Mouse (Mus musculus) neural tube, embryonic 11.5 days (tissue): Measurements from ENCODE around the gene Emd. TPM values are rescaled to one million over a fixed set of nuclear protein-coding genes. Genes with fewer than 3 reads are reported as not detected.

Experiments
- ATAC-seq: fragments of 200-750 bp; cut with Nextera tagmentation; 2 replicates; pipeline ENCODE4 v1.8.0; 2017; ENCODE audit warnings: moderate number of reproducible peaks, mild to moderate bottlenecking, moderate TSS enrichment, moderate library complexity; ENCODE audit not compliant: insufficient read depth, low FRiP score, low TSS enrichment
- DNase-seq: peaks from one replicate; pipeline ENCODE4 v3.0.0-alpha.2; 2015; ENCODE audit warnings: low spot score
- H3K27ac ChIP-seq: fragments of 300-500 bp; sonication (generic); 2 replicates; pipeline ENCODE4 v1.5.1; 2014; ENCODE audit warnings: low read depth, mild to moderate bottlenecking, low read length
- H3K27me3 ChIP-seq: fragments of 300-500 bp; sonication (generic); 2 replicates; pipeline ENCODE4 v1.6.1; 2014; ENCODE audit warnings: mild to moderate bottlenecking, low read length, mixed read lengths; ENCODE audit not compliant: control insufficient read depth, insufficient read depth
- H3K36me3 ChIP-seq: fragments of 300-500 bp; sonication (generic); 2 replicates; pipeline ENCODE4 v1.6.1; 2014; ENCODE audit warnings: mild to moderate bottlenecking, low read length, moderate library complexity, mixed read lengths; ENCODE audit not compliant: control insufficient read depth, insufficient read depth
- H3K4me1 ChIP-seq: fragments of 300-500 bp; sonication (generic); 2 replicates; pipeline ENCODE4 v1.6.1; 2014; ENCODE audit warnings: low read length, mixed read lengths; ENCODE audit not compliant: control insufficient read depth, insufficient read depth
- H3K4me2 ChIP-seq: fragments of 300-500 bp; sonication (generic); 2 replicates; pipeline ENCODE4 v1.6.1; 2014; ENCODE audit warnings: low read depth, mild to moderate bottlenecking, moderate library complexity
- H3K4me3 ChIP-seq: fragments of 300-500 bp; sonication (generic); 2 replicates; pipeline ENCODE4 v1.5.1; 2014; ENCODE audit warnings: low read depth, low read length
- H3K9ac ChIP-seq: fragments of 300-500 bp; sonication (generic); 2 replicates; pipeline ENCODE4 v1.6.1; 2014; ENCODE audit warnings: mild to moderate bottlenecking, low read length
- H3K9me3 ChIP-seq: fragments of 300-500 bp; sonication (generic); 2 replicates; pipeline ENCODE4 v1.6.1; 2016; ENCODE audit warnings: low read length; ENCODE audit not compliant: control insufficient read depth
- WGBS: fragments of 180-500 bp; shearing (Covaris S2); extraction: QIAGEN DNeasy Blood & Tissue Kit; methylation state at CpG from one replicate; pipeline ENCODE4 v1.1.7; 2014; 5-methylcytosine and 5-hydroxymethylcytosine counted together
- polyA plus RNA-seq: library from polyadenylated mRNA; unstranded; fragments of >200 nt; fragmentation: Nextera tagmentation; extraction: Ambion mirVana; gene quantifications from 2 replicates; pipeline ENCODE4 v1.2.1, GENCODE M21; 2014

The Emd gene
- polyA plus RNA-seq, 1 experiment from 2014 or later = 24.0 TPM

DNA sequence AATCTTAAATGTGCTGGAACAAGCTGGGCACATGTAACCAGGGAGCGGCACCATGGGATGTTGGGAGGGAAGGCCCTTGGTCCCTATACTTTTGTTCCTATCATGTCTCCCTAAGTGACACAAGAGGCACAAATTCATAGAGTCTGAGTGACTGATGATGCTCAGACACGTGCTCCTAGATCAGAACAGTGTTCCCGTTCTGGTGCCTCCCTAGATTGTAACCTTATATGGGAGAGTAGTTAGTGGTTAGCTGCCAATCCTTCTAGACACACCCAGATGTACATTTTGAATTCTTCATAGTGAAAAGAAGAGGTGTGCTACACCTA is 15.2 kb downstream of the Emd start:
- Histone ChIP-seq H3K27me3 (no peaks in the 10 kb centered on the region), H3K27ac (peak overlapping the region; percentile 89), H3K4me3 (peak overlapping the region; percentile 37), H3K9ac (peak overlapping the region; percentile 55), H3K4me2 (peak overlapping the region; percentile 48), H3K36me3 (no peaks in the 10 kb centered on the region), H3K4me1 (no peaks in the 10 kb centered on the region), H3K9me3 (no peaks in the 10 kb centered on the region)
- no peak for ATAC-seq
- DNase-seq = no peak
- 19% methylated on average over 3 of the region's 3 CpGs for WGBS

- Histone ChIP-seq H3K4me1 (no peaks in the 10 kb centered on the region), H3K4me3 (peak within 1 kb of the TSS; percentile 55), H3K27me3 (no peaks in the 10 kb centered on the region), H3K4me2 (peak within 1 kb of the TSS; percentile 48), H3K36me3 (no peaks in the 10 kb centered on the region), H3K27ac (peak within 1 kb of the TSS; percentile 89), H3K9me3 (no peaks in the 10 kb centered on the region), H3K9ac (peak within 1 kb of the TSS; percentile 79)
- ATAC-seq (peak; percentile 93), DNase-seq (peak; percentile 90)
- WGBS = 16% methylated on average over 42 of the region's 42 CpGs
Observed at GRCm38 (mm10) chrX:74270062-74270901, 15.8 kb downstream of the Emd start, which contains the start of gene Rpl10. Gene Rpl10 (plus strand): TSS chrX:74270812.

GRCm38 (mm10) chrX:74270902-74271551 is 16.5 kb downstream of the Emd start:
- H3K4me3 ChIP-seq = peak overlapping the region; percentile 55
- no peaks in the 10 kb centered on the region for H3K4me1 ChIP-seq
- ATAC-seq (no peak), DNase-seq (peak; percentile 35)
- H3K27me3 ChIP-seq = no peaks in the 10 kb centered on the region
- peak overlapping the region; percentile 39 for H3K4me2 ChIP-seq
- no peaks in the 10 kb centered on the region for H3K9me3 ChIP-seq
- H3K9ac ChIP-seq = peak overlapping the region; percentile 79
- 0 out of 2 replicates have a peak overlapping the region, but pooled peaks have one; percentile 14 for H3K27ac ChIP-seq
- H3K36me3 ChIP-seq = no peaks in the 10 kb centered on the region
- WGBS = 18% methylated on average over 27 of the region's 27 CpGs

DNA sequence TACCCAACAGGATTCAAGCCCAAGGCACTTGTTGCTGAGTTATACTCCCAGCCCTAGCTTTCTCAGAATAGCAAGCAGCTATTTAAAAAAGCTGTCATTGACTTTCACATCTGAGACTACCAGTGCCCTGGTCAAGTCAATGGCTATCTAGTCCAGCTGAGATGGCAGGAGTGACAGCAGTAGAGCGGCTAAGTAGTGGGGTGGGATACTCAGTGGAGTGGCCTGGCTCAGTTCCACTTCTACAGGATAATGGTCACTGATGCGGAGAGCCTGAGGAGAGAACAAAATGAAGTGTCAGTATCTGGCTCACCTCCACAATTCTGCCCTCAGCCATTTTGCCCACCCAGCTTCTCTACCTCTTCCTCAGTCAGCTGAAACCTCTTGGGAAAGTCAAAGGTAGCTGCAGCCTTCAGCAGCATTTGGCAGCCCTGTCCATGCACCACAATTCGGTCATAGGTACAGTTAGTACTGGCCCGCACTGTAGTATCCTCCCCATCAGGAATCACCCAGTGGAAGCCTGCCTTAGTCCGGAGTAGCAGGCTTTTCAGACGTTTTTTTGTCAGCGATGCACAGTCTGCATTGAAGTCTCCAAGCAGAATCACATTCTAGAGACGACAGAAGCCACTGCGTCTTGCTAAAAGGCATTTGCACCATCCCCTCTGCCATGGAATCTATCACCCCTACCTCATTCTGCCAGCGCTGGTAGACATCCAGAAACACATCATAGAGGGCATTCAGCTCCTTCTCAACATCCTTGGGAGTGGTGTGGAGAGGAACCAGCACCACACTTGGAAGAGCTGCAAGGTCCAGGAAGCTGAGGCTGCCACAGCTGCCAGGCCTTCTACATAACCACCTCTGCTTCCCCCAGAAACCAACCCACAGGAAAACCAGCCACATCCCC is 19.2 kb downstream of the Emd start:
- Histone ChIP-seq H3K27ac (no peak overlapping the region), H3K4me1 (no peaks in the 10 kb centered on the region), H3K4me2 (no peak overlapping the region), H3K4me3 (no peak overlapping the region), H3K9ac (no peak overlapping the region), H3K36me3 (no peaks in the 10 kb centered on the region), H3K27me3 (no peaks in the 10 kb centered on the region), H3K9me3 (no peaks in the 10 kb centered on the region)
- ATAC-seq (no peak), DNase-seq (no peak)
- 30% methylated on average over 10 of the region's 10 CpGs for WGBS

DNA sequence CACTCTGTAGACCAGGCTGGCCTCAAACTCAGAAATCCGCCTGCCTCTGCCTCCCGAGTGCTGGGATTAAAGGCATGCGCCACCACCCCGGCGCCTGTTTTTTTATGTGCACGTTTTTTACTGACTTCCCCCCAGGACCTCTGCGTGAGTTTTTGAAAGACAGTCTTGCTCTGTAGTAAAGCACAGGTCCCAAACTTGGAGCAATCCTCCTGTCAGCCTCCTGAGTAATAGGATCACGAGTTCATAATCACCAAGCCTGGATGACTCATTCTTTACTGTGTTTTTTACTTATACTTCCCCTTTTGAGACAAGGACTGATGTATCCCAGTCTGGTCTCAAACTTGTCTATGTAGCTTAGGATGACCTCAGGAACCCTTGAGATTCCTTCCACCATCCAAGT is 23.4 kb downstream of the Emd start:
- Histone ChIP-seq H3K4me1 (no peaks in the 10 kb centered on the region), H3K36me3 (no peaks in the 10 kb centered on the region), H3K9ac (no peak overlapping the region), H3K4me3 (no peak overlapping the region), H3K4me2 (no peak overlapping the region), H3K27ac (no peak overlapping the region), H3K9me3 (no peaks in the 10 kb centered on the region), H3K27me3 (no peaks in the 10 kb centered on the region)
- ATAC-seq (no peak), DNase-seq (no peak)
- 76% methylated on average over 7 of the region's 8 CpGs for WGBS

- peak overlapping the region; percentile 57 for H3K4me3 ChIP-seq
- H3K9ac ChIP-seq = peak overlapping the region; percentile 49
- no peak for DNase-seq
- no peak for ATAC-seq
- H3K27me3 ChIP-seq = no peaks in the 10 kb centered on the region
- 10% methylated on average over 13 of the region's 14 CpGs for WGBS
- no peaks in the 10 kb centered on the region; the same call in 1 of the 2 replicates for H3K4me1 ChIP-seq
- no peaks in the 10 kb centered on the region for H3K9me3 ChIP-seq
- H3K4me2 ChIP-seq = peak overlapping the region; percentile 65
- no peaks in the 10 kb centered on the region for H3K36me3 ChIP-seq
- H3K27ac ChIP-seq = no peak overlapping the region
Observed at GRCm38 (mm10) chrX:74281041-74281731, 26.7 kb downstream of the Emd start.

- Histone ChIP-seq H3K4me3 (peak within 1 kb of the TSS; percentile 57), H3K9me3 (no peaks in the 10 kb centered on the region), H3K4me2 (peak within 1 kb of the TSS; percentile 65), H3K9ac (peak within 1 kb of the TSS; percentile 71), H3K4me1 (no peaks in the 10 kb centered on the region; the same call in 1 of the 2 replicates), H3K27ac (0 out of 2 replicates have a peak within 1 kb of the TSS, but pooled peaks have one; percentile 3), H3K27me3 (no peaks in the 10 kb centered on the region), H3K36me3 (no peaks in the 10 kb centered on the region)
- DNase-seq (peak; percentile 56), ATAC-seq (peak; percentile 66)
- WGBS = 13% methylated on average over 16 of the region's 16 CpGs
Observed at GRCm38 (mm10) chrX:74281732-74282394, 27.4 kb downstream of the Emd start, which contains the start of the genes Taz and Dnase1l1. Gene Taz (plus strand): TSS chrX:74281912. Gene Dnase1l1 (minus strand): TSS chrX:74282337.
